Mouse (Mus musculus) layer of hippocampus, adult 18-20 months (tissue): ENCODE measurements around the gene Polr2e. TPM values are rescaled to one million over a fixed set of nuclear protein-coding genes. Genes with fewer than 3 reads are reported as not detected.
"Not testable (repeated sequence)": the region's sequence is repeated elsewhere in the genome, so short reads cannot be mapped to it uniquely, and the experiment has no call there.

Experiments
- DNase-seq, 2 experiments: peaks; one replicate each; pipeline ENCODE4 v3.0.0; 2022; ENCODE audit warnings: low spot score in 2 of 2
- total RNA-seq, 2 experiments: library from RNA; stranded (reverse); gene quantifications; 2 replicates each; pipeline ENCODE4 v1.2.3; 2021

Gene Polr2e
- total RNA-seq, 2 experiments from 2014 or later, result 88.2 to 93.9 TPM

DNA sequence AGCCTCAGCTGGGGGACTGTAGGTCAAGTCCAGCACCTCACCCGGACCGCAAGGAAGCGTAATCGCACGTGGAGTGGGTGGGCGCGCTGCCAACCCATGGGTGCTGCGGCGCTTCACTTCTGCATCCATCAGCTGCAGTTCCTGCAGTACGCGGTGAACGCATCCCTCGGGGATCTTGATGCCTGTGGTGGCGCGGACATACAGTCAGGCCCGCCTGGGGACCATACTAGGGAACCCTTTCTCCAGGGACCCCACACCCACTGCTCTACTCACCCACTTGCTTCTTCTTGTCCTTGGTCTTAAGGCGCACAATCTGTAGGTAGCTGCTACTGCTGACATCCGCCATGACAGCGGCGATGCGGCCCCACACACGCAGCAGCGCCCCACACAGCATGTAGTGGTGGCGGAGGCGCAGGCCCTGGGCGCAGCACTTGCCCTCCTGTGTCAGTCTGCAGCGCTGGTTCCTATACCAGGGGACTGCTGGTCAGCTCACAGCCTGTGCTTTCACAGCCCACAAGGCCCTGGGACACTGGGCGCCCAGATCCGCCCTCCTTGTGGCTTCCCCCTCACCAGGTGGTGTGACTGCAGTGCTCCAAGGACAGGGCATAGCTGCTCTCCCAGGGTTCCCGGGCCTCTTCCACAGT lies 18.2 kb upstream of the Polr2e start:
- no peak for DNase-seq

DNA sequence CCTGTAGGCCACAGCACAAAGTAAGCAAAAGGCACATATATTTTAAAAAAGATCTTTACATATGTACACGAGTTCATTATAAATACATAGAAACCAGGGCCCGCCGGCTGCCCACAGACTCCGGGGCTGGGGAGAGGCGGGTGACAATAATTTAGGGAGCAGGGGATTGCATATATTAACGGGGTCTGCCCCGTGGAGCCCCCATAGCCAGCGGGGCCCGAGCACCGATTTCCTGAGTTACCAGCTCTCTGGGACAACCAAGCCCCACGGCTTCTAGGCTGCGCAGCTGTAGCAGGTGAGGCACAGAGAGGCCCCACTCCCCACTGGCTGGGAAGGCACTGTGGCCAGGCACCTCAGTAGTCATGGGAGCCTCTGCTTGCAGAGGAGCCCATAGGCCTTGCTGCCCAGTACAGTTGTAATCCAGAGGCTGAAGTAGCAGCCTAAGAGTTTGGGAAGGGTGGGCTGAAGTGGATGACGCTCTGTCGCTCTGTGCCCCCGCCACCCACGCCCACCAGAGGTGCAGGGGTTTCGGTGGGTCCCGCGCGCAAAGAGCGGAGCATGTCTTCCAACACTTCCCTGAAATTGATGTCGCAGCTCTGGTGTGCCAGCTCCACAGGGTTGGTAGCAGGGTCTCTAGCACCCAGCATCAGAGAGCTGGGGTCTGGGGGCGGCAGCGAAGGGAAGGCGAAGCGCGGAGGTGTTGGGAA lies 17.5 kb upstream of the Polr2e start:
- no peak for DNase-seq

DNA sequence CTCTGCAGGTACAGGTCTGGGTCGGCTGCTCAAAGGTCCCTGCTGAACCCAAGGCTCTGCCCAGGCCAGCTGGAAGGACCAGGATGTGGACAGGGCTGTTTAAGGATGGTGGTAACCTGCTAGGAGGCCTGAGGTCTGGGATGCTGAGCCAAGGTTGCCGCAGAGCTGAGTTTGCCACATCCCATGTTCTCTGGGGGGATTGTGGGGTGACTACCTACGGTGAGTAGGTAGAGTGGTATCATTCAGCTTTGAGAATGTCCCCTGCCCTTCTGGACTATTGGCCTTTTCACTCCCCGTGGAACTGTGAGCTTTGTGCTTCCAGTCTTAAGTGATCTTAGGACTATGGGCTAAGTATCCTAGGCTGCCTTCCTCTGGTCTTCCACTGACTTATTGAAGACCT lies 16.9 kb upstream of the Polr2e start:
- no peak for DNase-seq

DNA sequence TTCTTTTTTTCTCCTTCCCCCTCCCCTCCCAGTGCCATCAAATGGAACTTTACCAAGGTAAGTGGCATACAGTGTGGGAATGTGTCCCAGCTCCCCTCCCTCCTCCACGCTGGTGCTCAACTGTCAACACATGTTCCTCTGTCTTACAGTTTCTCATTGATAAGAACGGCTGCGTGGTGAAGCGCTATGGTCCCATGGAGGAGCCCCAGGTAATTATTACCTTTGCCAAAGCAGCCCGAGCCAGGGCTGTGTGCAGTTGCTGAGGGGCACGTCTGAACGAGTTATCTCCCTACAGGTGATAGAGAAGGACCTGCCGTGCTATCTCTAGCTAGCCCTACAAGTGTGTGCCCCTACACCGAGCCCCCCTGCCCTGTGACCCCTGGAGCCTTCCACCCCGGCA lies 16.3 kb upstream of the Polr2e start:
- DNase-seq, result no peak

DNA sequence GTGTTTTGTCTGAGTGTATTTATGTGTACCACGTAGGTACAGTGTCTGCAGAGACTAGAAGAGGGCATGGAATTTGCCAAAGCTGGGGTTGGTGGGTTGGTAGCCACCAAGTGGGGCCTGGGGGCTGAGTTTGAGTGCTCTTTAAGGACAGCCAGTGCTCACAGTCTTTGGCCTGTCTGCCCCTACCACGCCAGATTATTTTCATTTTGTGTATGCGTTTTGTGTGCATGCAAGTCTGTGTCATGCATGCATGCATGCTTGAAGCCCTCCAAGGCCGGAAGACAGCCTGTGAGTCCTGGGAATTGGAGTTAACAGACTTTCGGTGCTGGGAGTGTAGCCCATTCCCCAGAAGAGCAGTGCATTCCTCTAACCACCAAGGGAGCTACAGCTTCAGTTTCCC lies 15.8 kb upstream of the Polr2e start:
- no peak for DNase-seq

DNA sequence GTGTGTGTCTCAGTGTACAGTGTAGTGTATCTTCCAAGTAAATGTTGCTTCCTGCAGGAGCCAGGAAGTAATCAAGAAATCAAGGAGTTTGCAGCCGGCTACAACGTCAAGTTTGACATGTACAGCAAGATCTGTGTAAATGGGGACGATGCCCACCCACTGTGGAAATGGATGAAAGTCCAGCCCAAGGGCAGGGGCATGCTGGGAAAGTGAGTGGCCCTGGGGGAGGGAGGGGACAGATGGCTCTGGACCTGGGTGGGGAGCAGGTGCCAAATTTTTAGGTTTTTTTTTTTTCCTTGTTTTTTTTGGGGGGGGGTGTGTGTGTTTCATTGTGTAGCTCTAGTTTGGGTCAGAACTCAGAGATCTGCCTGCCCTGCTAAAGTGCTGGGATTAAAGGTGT lies 15.3 kb upstream of the Polr2e start:
- not testable (repeated sequence) for DNase-seq

DNA sequence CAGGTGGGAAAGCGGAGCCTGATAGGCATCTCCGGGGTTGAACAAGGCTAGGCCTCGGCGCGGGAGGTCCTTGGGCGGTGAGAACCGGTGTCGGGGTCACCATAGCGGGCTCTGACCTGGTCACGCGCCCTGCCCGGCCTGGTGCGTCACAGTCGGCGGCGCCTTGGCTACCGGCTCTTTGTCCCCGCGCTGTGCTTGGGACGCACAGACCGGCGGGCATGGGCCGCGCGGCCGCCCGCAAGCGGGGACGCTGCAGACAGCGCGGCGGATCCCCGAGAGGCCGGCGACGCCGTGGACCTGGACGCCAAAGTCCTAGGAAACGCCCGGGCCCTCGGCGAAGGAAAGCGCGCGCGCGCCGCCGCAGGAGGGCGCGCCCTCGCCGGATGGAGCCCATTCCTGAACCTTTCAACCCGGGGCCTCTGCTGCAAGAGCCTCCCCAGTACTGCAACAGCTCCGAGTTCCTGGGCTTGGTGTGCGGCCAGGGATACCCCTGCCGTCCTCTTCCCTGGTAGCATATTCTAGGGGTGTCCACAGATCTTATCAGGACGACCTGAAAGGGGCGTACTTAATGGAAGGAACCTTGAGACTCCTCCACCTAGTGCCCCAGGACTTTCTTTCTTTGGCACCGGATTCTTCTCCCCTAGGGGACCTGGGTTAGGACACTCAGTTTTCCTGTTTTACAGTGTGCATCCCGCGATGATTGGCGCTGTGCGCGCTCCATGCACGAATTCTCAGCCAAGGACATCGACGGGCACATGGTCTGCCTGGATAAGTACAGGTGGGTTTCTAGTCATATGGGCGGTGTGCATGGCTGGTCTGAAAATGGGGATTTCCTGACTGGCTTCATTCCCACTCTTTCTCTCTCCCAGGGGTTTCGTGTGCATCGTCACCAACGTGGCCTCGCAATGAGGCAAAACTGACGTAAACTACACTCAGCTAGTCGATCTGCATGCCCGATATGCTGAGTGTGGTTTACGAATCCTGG lies 14.5 kb upstream of the Polr2e start:
- DNase-seq, result peak in 1 of 2 experiments; percentile 62

DNA sequence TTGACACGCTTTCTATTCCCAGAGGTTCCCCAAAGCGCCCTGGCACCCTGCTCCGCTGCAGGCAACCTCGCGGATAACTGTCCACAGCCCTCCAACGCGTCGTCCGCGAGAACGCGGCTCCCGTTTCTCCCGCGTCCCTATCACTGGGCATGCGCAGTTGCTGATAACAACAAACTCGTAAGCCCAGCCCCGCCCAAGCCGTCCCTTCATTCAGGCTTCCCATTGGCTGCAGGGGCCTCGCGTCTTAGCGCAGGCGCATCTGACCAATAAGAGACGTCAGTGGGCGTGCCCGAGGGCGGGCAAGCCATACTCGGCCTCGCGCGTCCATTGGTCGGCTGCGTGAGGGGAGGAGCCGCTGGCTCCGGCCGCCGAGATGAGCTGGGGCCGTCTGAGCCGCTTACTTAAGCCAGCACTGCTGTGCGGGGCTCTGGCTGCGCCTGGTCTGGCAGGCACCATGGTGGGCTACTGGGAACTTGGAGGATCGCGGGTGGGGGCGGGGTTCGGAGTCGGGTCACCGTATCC lies 13.7 kb upstream of the Polr2e start:
- DNase-seq, result peak; percentile 100

DNA sequence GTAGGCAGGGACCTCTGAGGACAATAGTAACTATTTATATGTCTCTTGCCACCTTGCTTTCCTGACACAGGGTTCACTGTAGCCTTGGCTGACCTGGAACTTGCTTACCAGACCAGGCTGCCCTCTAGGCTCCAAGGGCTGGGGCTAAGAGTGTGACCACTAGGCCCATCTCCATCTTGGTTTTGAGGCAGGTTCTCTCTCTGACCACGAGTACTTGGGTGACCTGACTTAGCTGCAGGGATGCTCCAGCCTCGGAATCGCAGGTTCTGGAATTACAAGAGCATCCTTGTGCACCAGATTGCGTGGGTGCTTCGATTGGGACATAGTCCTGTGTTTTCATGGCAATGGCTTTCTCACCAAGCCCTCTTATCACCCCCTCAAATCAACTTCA lies 12.8 kb upstream of the Polr2e start:
- no peak for DNase-seq

DNA sequence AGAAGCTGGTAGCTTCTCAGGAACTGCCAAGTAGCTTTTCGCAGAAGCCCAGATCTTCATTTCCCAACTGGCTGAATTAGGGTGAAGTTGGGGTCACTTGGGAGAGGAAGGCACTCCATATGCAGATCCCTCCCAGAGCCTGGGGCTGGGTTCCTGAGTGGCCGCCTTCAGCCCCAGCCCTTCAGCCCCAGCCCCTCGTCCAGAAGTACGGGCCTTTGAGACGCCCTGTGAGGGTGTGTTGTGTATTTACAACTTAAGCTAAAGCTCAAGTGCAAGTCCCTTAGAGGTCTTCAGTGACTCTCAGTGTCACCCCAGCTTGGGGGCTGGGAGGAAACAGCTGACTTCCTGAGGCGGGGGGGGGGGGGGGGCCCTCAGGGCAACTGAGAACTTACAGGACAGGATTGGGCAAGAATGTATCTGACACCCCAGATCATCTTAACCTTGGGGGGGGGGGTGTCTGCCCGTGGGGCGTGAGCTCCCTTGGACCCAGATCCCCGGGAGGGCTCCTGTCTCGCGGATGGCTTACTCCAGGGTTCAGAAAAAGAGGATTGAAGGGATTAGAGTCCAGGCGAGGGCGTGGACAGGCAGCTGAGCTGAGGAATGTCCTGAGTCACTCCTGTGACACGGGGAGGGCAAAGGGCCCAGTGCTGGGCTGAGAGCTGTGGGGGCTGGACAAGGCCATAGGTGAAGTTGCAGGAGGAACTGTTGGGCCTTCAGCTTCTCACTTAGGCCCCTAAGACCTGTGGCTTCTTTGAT lies 12.2 kb upstream of the Polr2e start:
- no peak for DNase-seq

DNA sequence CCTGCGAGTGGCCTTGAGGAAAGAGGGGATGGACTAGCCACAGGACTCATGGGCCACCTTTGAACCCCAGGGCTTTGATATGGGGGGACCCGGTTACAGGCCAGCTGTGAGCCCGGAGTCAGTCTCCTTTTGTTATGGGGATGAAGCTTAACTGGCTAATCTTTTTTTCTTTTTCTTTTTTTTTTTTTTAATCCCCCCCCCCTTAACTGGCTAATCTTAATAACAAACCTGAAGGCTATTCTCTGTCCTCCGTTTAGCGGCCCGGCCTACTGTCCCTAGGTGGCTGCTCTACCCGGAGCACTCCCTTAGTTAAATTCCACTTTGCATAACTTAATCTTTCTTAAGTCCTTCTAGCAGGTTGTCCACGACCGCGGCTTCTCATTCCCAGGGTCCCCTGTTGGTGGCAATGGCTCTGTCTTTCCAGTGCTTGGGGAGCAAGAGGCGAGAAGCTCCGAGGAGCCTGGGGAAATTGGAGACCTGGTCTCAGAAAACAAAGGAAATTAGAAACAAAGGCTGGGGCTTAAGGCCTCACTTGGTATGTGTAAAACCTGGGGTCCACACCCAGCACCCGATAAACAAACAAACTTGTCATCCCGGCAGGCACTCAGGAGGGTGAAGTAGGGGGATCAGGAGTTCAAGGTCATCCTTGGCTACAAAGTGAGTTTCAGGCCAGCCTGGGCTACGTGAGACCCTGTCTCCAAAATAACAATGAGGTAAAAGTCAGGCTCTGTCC lies 11.5 kb upstream of the Polr2e start:
- DNase-seq, result no peak

DNA sequence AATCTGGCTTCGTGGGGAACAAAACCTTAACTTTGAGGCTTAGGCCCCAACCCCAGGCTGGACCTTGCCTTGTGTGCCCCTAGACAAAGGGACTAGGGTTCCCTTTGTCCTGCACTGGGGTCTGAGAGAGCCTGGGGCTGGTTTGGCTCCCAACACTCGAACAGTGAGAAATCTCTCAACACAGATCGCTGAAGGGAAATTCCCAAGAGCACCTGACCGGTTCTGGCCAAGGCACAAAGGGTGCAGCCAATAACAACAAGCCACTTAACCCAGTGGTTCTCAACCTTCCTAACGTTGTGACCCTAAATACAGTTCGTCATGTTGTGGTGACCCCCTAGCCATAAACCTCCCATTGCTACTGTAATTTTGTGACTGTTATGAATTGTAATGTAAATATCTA lies 10.6 kb upstream of the Polr2e start:
- DNase-seq, result no peak

DNA sequence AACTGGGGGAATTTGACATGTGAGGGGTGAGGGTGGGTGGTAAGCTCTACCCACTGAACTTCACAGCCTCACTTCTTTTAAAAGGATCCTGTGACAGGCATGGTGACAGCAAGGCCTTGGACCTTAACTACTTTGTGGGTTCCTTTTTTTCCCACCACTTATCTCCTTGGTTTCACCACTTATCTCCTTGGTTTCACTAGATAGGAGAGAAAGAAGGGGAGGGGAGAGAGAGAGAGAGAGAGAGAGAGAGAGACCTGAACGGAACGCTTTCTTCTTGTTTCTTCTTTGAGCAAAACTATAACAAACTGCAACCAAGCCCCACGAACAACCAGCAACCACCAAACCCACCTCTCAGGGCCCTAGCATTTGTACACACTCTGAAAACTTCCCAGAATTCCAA lies 9.2 kb upstream of the Polr2e start:
- no peak for DNase-seq

DNA sequence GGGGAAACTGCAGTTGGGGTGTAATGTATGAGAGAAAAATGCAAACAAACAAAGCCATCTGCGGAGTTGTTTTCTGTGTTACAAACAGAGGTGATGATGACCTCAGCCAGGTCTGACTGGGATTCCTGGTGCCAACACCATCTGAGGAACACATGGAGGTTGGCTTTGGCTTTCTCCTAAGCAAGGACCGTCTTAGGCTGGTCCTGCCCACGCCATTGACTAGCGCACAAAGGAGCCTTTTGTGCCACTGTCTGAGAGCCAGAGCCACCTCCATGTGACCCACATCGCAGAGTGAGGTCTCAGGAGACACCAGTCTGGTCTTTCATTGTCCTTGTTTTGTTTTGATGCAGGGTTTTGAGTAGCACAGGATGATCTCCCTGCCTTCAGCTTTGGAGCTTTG lies 8.8 kb upstream of the Polr2e start:
- DNase-seq, result no peak

DNA sequence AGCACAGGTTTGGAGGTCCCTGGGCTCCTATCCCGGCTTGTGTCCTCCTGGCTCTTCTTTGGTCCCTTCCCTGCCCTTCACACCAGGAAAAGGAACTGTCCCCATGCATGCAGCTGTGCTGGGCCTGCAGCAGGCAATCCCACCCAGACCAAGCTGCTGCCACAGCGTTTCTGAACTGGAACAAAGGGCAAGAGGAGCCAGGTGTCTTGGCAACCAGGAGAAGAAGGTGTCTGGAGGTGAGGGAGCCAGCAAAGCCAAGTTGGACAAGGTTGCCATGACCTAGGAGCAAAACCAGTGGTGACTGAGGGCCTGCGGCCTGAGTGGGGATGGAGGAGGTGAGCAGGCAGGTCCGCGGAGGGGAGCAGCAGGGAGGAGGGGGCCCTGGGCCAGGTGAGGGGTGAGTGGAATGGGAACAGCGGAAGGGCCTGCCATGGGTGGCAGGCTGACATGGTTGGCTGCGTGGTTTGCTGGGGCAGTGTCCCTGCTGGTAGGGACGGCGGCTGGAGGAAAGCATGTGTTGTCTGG lies 7.5 kb upstream of the Polr2e start, which contains the start of gene Gpx4:
Gene Gpx4, plus strand, starts transcription at position 126 of the 525 bp plus-strand sequence.
- no peak for DNase-seq

DNA sequence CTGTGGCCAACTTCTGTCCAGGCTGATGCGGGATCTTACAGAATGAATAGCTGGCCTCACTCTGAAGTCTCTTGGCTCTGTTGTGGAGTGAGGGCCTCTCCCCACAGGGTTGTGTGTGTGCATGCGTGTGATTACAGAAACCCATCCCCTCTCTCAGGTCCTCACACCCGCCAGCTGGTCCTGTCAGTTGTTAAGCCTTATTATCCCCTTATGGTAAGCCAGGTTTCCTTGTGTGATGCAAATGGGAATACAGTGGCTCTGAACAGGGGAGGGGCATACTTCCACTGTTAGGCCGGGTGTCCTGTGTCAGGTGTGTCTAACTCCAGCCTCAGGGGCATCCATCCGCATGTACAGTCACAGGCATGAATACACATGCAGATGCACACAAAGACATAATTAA lies 6.2 kb upstream of the Polr2e start:
- DNase-seq, result no peak

DNA sequence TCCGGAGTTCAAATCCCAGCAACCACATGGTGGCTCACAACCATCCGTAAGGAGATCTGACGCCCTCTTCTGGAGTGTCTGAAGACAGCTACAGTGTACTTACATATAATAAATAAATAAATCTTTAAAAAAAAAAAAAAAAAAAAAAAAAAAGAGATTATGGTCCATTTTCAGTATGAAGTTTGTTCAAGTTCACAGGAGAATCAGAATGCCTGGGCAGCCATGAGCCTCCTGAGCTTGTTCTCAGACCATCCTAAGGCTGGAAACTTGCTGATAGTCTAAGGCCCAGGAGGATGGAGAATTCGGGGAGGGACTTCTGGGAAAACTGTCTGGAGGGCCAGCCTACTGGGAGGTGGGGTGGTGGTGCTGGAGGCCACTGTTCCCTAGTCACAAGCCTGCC lies 5.8 kb upstream of the Polr2e start:
- DNase-seq, result not testable (repeated sequence)

DNA sequence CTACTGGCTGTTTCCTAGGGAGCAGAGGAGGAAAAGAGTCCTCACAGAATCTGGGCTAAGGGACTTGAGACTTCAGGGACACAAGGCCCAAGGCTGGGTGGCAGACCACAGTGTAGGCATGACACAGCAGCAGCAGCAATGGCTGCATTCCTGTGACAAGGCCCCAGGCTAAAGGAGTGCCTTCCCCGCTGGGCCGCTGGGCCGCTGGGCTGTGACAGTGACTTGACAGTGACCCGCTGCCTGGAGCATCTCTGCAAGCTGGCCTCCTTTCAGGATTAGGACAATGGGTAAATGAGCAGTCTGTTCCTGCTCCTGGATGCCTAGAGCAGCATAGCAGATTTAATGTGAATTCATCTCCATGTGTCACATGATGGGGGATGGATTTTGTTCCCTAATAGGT lies 4.5 kb upstream of the Polr2e start:
- no peak for DNase-seq

DNA sequence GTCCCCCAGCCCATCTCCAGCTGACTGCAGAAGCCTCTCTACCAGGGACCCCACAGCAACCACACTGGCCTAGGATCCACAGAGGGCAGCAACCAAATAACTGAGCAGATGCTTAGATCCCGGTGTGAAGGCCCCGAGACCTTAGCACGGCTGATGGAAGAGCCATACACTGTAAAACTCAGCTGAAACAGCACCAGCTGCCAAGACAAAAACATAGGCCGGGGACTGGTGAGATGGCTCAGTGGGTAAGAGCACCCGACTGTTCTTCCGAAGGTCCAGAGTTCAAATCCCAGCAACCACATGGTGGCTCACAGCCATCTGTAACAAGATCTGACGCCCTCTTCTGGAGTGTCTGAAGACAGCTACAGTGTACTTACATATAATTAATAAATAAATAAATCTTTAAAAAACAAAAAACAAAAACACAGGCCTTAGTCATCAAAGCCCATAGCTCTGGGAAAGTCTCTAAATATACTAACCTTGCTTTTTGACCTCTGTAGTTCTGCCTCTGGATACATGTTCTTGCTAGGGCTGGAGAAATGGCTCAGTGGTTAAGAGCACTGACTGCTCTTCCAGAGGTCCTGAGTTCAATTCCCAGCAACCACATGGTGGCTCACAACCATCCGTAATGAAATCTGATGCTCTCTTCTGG lies 1.9 kb upstream of the Polr2e start:
- not testable (repeated sequence) for DNase-seq
